Mouse (Mus musculus) central nervous system, embryonic 18 days (tissue): ENCODE results near the gene Dapp1. TPM values are rescaled to one million over a fixed set of nuclear protein-coding genes. Genes with fewer than 3 reads are reported as not detected.

ENCODE experiments used
- polyA plus RNA-seq: library from polyadenylated mRNA; depleted of rRNA; stranded (reverse); fragments of >200 nt; gene quantifications from 2 replicates; pipeline ENCODE4 v1.2.3, GENCODE M21; 2012; rRNA removed

The Dapp1 gene
- polyA plus RNA-seq, result 2.8 TPM in 2 replicates

DNA sequence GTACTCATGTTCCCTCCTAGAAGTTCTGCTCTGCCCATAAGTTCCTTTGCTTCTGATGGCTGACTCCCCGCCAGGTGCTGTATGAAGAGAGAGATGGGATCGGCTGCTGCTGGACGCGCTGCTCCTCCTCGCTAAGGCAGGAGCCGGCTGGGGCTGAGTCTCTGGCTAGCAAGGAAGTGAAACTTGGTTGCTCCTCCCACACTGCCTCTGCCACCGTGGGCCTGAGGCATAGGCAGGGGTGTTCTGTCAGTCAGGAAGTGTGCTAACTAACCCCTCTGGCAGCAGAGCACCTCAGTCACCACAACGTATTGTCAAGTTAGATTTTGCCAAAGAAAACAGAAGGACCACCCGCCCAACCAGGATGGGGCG lies at the start of gene Dapp1:
TSS of gene Dapp1 (minus strand) at position 164 of the 369 bp plus-strand sequence.

DNA sequence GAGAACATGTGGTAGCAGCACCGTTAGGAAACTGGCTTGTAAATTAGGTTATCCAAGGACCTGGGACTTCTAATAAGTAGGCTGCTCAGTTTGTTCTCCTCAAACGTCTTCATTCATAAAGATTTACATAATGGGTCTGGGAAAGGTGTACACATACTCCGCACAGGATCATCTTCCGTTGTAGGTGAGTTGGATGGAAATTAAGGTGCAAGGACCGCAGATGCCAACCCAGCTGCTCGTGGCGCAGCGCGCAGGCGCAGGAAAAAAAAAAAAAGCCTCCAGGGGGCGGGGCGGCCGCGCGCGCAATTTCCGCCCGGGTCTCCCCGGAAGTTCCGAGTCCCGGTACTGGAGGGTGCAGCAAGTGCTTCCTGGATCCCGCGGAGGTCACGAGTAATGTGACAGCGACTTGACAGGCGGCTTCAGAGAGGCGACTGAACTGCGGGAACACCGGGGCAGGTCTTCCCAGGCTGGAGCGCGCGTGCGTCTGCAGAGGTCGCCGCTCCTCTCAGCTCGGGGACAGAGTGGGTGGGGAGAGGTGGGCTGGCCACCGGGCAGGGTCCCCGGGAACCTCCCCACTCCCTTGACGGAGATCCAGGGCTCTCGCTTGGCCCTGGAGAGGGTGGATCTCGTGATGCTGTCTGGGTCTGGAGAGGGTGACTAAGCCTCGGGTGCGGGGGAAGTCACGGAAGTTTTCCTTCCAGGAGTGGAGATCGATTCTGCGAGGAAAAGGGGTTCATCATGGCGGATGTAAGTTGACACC lies 63.0 kb downstream of the Dapp1 start, which contains the start of gene Lamtor3:
TSS of gene Lamtor3 (plus strand) at position 335 of the 760 bp plus-strand sequence.

Other genes with a start within 250 kb of the Dapp1 start
- 687 and 730 TPM in 2 replicates for gene H2afz, start 117.1 kb downstream of the Dapp1 start, polyA plus RNA-seq
- gene Dnajb14, start 113.9 kb downstream of the Dapp1 start, polyA plus RNA-seq, result 11.1 TPM in 2 replicates
- gene Lamtor3, start 63.0 kb downstream of the Dapp1 start, polyA plus RNA-seq, result 102 and 105 TPM in 2 replicates
- gene 1110002E22Rik, start 83.5 kb upstream of the Dapp1 start, polyA plus RNA-seq, result 0.36 and 0.51 TPM in 2 replicates
- gene Gm5105, start 85.8 kb upstream of the Dapp1 start, polyA plus RNA-seq, result 0.14 and 0.19 TPM in 2 replicates
- gene Trmt10a, start 161.9 kb upstream of the Dapp1 start, polyA plus RNA-seq, result 7.7 TPM in 2 replicates
- gene Mttp, start 163.4 kb upstream of the Dapp1 start, polyA plus RNA-seq, result 4.9 and 5.8 TPM in 2 replicates
- gene 4930579F01Rik, start 212.3 kb upstream of the Dapp1 start, polyA plus RNA-seq, result 0.08 TPM in 1 of 2 replicates, not detected in the other
- 0.57 and 1.1 TPM in 2 replicates for gene Adh7, start 236.2 kb upstream of the Dapp1 start, polyA plus RNA-seq